Mouse (Mus musculus): ENCODE data around the gene Cep295nl.

GRCm38 (mm10) chr11:118355640-118356039 lies 13.3 kb upstream of the Cep295nl start, which contains the start of gene Timp2:
- TF ChIP-seq CTCF (IDR thresholded peaks at IDR 0.05; ENCODE audit: insufficient read depth, low read depth, low read length) (no peak), POLR2A (IDR thresholded peaks at IDR 0.05; ENCODE audit: insufficient read depth, low read depth, low read length) (no peak)
